Mouse (Mus musculus) telencephalon, adult 2 months (tissue): Measurements from ENCODE around the gene Vgll4.

Experiments used
- DNase-seq: peaks from one replicate; pipeline ENCODE4 v3.0.0-alpha.2; 2011; ENCODE audit warnings: low read depth, low spot score

Vgll4 gene

GRCm38 (mm10) chr6:114969213-114970120 is at the start of gene Vgll4:
Gene Vgll4, minus strand, starts transcription at chr6:114969994.
- DNase-seq, result no peak

GRCm38 (mm10) chr6:115015461-115015860 is 45.7 kb upstream of the Vgll4 start:
- DNase-seq, result no peak

- DNase-seq, result no peak
Observed at GRCm38 (mm10) chr6:115013574-115013973, 43.8 kb upstream of the Vgll4 start.

- DNase-seq, result no peak
Observed at GRCm38 (mm10) chr6:115011792-115012191, 42.0 kb upstream of the Vgll4 start.

- no peak for DNase-seq
Observed at GRCm38 (mm10) chr6:115010815-115011214, 41.0 kb upstream of the Vgll4 start.

- no peak for DNase-seq
Observed at GRCm38 (mm10) chr6:115010304-115010703, 40.5 kb upstream of the Vgll4 start.

- DNase-seq, result no peak
Observed at GRCm38 (mm10) chr6:115007728-115008127, 37.9 kb upstream of the Vgll4 start.

- DNase-seq, result no peak
Observed at GRCm38 (mm10) chr6:115006948-115007347, 37.2 kb upstream of the Vgll4 start.

- no peak for DNase-seq
Observed at GRCm38 (mm10) chr6:115006065-115006464, 36.3 kb upstream of the Vgll4 start.

GRCm38 (mm10) chr6:115005351-115005890 is 35.6 kb upstream of the Vgll4 start:
- DNase-seq, result peak; percentile 78

GRCm38 (mm10) chr6:115004636-115005035 is 34.8 kb upstream of the Vgll4 start:
- DNase-seq, result peak; percentile 81

- no peak for DNase-seq
Observed at GRCm38 (mm10) chr6:114998374-114999031, 28.7 kb upstream of the Vgll4 start.

GRCm38 (mm10) chr6:114997471-114997870 is 27.7 kb upstream of the Vgll4 start:
- DNase-seq, result no peak

- no peak for DNase-seq
Observed at GRCm38 (mm10) chr6:114996910-114997309, 27.1 kb upstream of the Vgll4 start.

- DNase-seq, result no peak
Observed at GRCm38 (mm10) chr6:114994079-114994478, 24.3 kb upstream of the Vgll4 start.

- peak; percentile 84 for DNase-seq
Observed at GRCm38 (mm10) chr6:114993659-114994058, 23.9 kb upstream of the Vgll4 start.

GRCm38 (mm10) chr6:114991909-114992308 is 22.1 kb upstream of the Vgll4 start:
- DNase-seq, result no peak

- DNase-seq, result no peak
Observed at GRCm38 (mm10) chr6:114988619-114988980, 18.8 kb upstream of the Vgll4 start.

- DNase-seq, result no peak
Observed at GRCm38 (mm10) chr6:114987966-114988618, 18.3 kb upstream of the Vgll4 start.

GRCm38 (mm10) chr6:114982671-114983070 is 12.9 kb upstream of the Vgll4 start:
- no peak for DNase-seq

- DNase-seq, result no peak
Observed at GRCm38 (mm10) chr6:114979715-114980114, 9.9 kb upstream of the Vgll4 start.

- peak; percentile 94 for DNase-seq
Observed at GRCm38 (mm10) chr6:114976915-114977419, 7.2 kb upstream of the Vgll4 start.
